Mouse (Mus musculus) CH12F3 (cell line): ENCODE results near the gene Gm3512.
"Not testable (repeated sequence)": the region's sequence is repeated elsewhere in the genome, so short reads cannot be mapped to it uniquely, and the experiment has no call there.

Experiments used
- in situ Hi-C: fragments of 300-500 bp; cut with MboI; formaldehyde crosslinking; loops from 2 replicates; pipeline ENCODE4 v1.14.3; 2020; ENCODE audit warnings: low sequenced_read_pairs

Gene Gm3512

GRCm38 (mm10) chr14:7174483-7174971 lies at the start of gene Gm3512:
Gene Gm3512, minus strand, starts transcription at chr14:7174533.
- in situ Hi-C loops: not testable (repeated sequence)

- in situ Hi-C loops: not testable (repeated sequence)
Observed at GRCm38 (mm10) chr14:7200070-7200469, 25.7 kb upstream of the Gm3512 start.

GRCm38 (mm10) chr14:7194440-7194839 lies 20.1 kb upstream of the Gm3512 start, which contains the start of gene Gm16434:
Gene Gm16434, minus strand, starts transcription at chr14:7194540.
- in situ Hi-C loops: not testable (repeated sequence)

GRCm38 (mm10) chr14:7125312-7125711 lies 49.0 kb downstream of the Gm3512 start, which contains the start of gene Gm6676:
Gene Gm6676, minus strand, starts transcription at chr14:7125412.
- in situ Hi-C loops: not testable (repeated sequence)

- in situ Hi-C loops: not testable (repeated sequence)
Observed at GRCm38 (mm10) chr14:7105124-7105802, 69.1 kb downstream of the Gm3512 start.
